Mouse (Mus musculus): ENCODE results near the gene Slc13a2.

Slc13a2 gene

GRCm38 (mm10) chr11:78353081-78353480 is 68.9 kb downstream of the Slc13a2 start:
- DNase-seq (ENCODE audit: low read depth, low spot score): no peak

DNA sequence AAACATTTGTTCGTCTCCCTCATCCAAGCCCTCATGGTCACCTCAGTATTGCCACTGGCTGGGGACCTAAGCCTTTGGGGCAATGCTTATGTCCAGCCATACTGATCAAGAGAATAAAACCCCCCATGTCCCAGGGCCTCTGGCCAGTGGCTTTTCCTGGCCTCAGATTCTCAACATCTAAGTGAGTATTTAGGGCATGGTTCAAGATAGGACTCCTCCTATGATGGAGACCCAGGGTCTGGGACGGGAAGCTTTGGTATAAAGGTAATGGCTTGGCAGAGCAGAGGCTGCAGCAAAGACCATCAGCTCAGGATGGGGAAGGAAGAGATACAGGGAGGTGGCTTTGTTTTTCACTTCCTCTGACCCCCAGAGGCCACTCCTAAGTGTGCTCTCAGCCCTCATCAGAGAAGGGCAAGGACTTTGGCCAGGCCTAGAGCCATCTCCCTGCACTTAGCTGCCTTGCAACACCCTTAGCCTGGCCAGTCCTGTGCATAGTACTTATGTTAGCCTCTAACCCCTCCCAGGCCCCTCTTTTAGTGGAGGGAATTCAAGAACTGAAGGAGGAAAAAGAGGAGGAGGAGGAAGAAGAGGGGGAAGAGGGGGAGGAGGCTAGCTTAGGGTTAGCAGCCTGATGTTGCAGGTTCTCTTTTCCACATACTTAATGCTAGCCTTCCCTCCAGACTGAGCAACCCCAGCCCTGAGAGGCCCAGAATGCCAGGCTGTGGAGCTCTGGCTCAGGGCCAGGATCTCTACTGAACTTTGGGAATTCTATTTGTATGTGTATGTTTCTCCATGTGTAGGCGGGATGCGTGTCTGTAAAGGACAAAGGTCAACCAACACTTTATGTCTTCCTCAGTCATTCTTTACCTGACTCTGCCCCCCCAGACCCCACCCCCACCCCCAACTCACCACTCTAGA is 72.3 kb downstream of the Slc13a2 start:
- no peak for DNase-seq (ENCODE audit: low read depth, low spot score)

GRCm38 (mm10) chr11:78348474-78348873 is 73.5 kb downstream of the Slc13a2 start:
- no peak for DNase-seq (ENCODE audit: low read depth, low spot score)

DNA sequence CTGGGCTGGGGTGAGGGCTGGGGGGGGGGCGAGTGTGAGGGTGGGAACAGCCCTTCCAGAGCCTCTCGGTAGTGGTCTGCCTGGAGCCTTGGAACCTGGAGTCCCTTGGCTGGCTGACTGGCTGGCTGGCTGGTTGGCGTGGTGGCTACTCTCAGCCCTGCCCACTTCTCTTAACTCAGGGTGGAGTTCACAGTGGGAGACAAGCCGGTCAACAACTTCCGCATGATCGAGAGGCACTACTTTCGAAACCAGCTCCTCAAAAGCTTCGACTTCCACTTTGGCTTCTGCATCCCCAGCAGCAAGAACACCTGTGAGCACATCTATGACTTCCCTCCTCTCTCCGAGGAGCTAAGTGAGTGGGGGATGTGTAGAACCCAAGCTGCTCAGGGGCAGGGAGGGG is 74.1 kb downstream of the Slc13a2 start:
- no peak for DNase-seq (ENCODE audit: low read depth, low spot score)
